Mouse (Mus musculus): ENCODE results near the gene Dnajc7.

Dnajc7 gene

DNA sequence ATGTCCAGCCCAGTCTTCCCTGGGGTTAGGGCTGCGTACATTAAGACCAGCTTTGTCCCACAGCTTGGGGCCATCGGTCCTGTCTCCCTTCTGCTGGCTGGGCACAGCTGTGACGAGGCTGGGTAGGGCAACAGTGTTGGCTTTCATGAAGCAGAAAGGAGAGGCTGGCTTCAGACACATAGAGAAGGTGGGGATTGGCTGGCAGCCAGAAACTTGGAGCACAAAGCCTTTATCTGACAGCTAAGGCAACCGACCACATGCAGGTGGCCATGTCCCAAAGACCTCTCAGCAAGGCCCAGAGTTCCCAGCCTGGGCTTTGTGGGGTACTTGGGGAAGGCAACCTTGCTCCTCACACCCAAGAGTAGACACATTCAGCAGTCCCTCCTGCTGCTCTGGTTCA lies 38.2 kb downstream of the Dnajc7 start:
- no peak overlapping the region for H3K4me3 ChIP-seq (replicated peaks; ENCODE audit: low read length)
- peaks cover 71% of the 10 kb centered on the region for H3K4me1 ChIP-seq (replicated peaks; ENCODE audit: low read depth, low read length)
- H3K27me3 ChIP-seq (ENCODE audit: insufficient read depth, low read length): no peaks in the 10 kb centered on the region
- no peaks in the 10 kb centered on the region for H3K9me3 ChIP-seq (ENCODE audit: low read length)
- no peak for TF ChIP-seq CTCF (conservative IDR thresholded peaks at IDR 0.05; ENCODE audit: low read length)
- H3K36me3 ChIP-seq (ENCODE audit: insufficient read depth, low read length): peaks cover 100% of the 10 kb centered on the region

DNA sequence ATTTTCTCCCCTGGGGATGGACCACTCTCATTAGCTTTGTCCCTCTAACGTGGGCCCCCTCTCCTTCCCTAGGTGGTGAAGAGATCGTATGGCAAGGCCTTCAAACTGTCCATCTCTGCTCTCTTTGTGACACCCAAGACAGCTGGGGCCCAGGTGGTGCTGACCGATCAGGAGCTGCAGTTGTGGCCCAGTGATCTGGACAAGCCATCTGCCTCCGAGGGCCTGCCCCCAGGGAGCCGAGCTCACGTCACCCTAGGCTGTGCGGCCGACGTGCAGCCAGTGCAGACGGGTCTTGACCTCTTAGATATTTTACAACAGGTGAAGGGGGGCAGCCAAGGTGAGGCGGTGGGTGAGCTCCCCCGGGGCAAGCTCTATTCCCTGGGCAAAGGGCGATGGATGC lies 39.7 kb downstream of the Dnajc7 start:
- Histone ChIP-seq H3K9me3 (ENCODE audit: low read length) (no peaks in the 10 kb centered on the region), H3K36me3 (ENCODE audit: insufficient read depth, low read length) (peaks cover 92% of the 10 kb centered on the region), H3K4me1 (replicated peaks; ENCODE audit: low read depth, low read length) (peaks cover 78% of the 10 kb centered on the region), H3K27me3 (ENCODE audit: insufficient read depth, low read length) (0 out of 2 replicates have a peak, but pooled peaks cover 9% of the 10 kb centered on the region), H3K4me3 (replicated peaks; ENCODE audit: low read length) (no peak overlapping the region)
- TF ChIP-seq POU5F1 (IDR thresholded peaks at IDR 0.05; ENCODE audit: borderline replicate concordance, low read length) (no peak), CTCF (conservative IDR thresholded peaks at IDR 0.05; ENCODE audit: low read length) (no peak), NANOG (IDR thresholded peaks at IDR 0.05; ENCODE audit: borderline replicate concordance, low read length) (no peak)

DNA sequence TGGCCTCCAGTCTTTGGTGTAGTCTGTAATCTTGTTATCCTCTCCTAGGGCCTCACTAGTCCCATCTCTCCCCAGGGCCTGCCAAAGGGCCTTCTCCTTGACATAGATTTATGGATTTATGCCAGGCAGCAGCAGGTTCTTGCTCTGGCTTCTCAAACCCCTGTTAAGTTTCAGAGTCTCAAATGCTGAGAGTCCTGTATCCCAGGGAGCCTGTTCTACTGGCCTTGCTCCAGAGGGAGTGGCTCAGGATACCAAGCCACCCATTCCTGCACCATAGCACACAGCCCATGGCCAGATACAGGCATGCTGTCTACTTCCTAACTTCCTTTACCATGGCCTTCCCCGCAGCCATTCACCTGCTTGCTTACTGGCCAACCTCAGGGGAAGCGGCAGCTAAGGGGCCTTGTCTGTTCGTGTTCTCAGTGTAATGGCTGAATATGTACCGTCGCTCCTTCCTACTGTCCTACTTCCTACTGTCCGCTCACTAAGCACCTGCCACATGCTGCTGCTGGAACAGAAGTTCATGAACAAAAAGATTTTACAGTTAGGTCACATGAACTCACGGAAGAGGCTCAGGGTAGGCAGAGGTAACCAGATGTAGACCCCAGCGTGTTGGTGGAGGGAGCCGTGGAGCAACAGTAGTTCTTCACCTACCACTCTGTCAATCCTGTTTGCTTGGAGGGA lies 40.7 kb downstream of the Dnajc7 start:
- peaks cover 81% of the 10 kb centered on the region for H3K36me3 ChIP-seq (ENCODE audit: insufficient read depth, low read length)
- TF ChIP-seq POU5F1 (IDR thresholded peaks at IDR 0.05; ENCODE audit: borderline replicate concordance, low read length) (no peak), CTCF (conservative IDR thresholded peaks at IDR 0.05; ENCODE audit: low read length) (no peak), NANOG (IDR thresholded peaks at IDR 0.05; ENCODE audit: borderline replicate concordance, low read length) (no peak)
- H3K4me1 ChIP-seq (replicated peaks; ENCODE audit: low read depth, low read length): peaks cover 76% of the 10 kb centered on the region
- H3K4me3 ChIP-seq (replicated peaks; ENCODE audit: low read length): no peak overlapping the region
- no peaks in the 10 kb centered on the region for H3K9me3 ChIP-seq (ENCODE audit: low read length)
- H3K27me3 ChIP-seq (ENCODE audit: insufficient read depth, low read length): 0 out of 2 replicates have a peak, but pooled peaks cover 9% of the 10 kb centered on the region

DNA sequence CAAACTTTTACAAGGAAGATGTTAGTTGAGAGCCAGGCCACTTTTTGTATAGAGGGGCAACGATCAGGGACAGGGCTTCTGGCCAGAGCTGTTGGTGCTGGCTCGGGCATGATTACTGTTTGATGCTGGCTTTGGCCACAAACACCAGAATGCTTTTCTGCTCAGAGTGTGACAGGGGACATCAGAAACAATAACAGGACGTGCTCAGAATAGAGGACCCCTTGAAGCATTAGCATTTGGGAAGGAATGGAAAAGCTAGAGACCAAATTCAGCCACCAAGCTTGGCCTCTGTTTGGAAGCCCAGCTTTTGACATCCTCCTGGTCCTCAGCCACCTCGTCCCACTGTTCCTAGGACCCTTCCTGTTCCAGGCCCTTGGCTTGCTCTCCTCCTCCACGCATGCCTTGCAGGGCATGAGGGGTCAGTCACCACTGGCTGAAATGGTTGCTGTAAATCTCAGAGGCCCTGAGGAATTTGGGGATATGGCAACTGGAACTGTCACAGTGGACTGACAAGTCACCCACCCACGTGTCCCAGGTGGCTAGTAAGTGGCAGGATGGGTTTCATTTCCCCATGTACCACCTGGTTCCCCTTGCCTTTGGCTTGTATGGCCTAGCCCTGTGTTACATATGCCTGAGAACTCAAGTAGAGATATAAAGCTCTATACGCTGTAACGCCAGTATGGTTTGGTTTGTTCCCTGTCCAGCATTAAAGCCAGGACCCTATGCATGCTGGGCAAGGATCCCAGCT lies 41.9 kb downstream of the Dnajc7 start:
- H3K4me1 ChIP-seq (replicated peaks; ENCODE audit: low read depth, low read length): peaks cover 67% of the 10 kb centered on the region
- 0 out of 2 replicates have a peak, but pooled peaks cover 9% of the 10 kb centered on the region for H3K27me3 ChIP-seq (ENCODE audit: insufficient read depth, low read length)
- H3K9me3 ChIP-seq (ENCODE audit: low read length): no peaks in the 10 kb centered on the region
- TF ChIP-seq POU5F1 (IDR thresholded peaks at IDR 0.05; ENCODE audit: borderline replicate concordance, low read length): no peak
- H3K4me3 ChIP-seq (replicated peaks; ENCODE audit: low read length): no peak overlapping the region
- H3K36me3 ChIP-seq (ENCODE audit: insufficient read depth, low read length): peaks cover 69% of the 10 kb centered on the region

DNA sequence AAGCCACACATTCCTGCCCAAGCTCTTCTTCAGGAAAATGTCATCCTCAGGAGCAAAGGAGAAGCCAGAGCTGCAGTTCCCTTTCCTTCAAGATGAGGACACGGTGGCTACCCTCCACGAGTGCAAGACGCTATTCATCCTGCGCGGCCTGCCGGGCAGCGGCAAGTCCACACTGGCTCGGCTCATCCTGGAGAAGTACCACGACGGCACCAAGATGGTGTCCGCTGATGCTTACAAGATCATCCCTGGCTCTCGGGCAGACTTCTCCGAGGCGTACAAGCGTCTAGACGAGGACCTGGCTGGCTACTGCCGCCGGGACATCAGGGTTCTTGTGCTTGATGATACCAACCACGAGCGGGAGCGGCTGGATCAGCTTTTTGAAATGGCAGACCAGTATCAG lies 43.7 kb downstream of the Dnajc7 start:
- Histone ChIP-seq H3K4me3 (replicated peaks; ENCODE audit: low read length) (peak overlapping the region; percentile 87), H3K27me3 (ENCODE audit: insufficient read depth, low read length) (0 out of 2 replicates have a peak, but pooled peaks cover 9% of the 10 kb centered on the region), H3K9me3 (ENCODE audit: low read length) (peaks cover 10% of the 10 kb centered on the region), H3K4me1 (replicated peaks; ENCODE audit: low read depth, low read length) (peaks cover 58% of the 10 kb centered on the region), H3K36me3 (ENCODE audit: insufficient read depth, low read length) (peaks cover 52% of the 10 kb centered on the region)
- no peak for TF ChIP-seq CTCF (conservative IDR thresholded peaks at IDR 0.05; ENCODE audit: low read length)
- TF ChIP-seq NANOG (IDR thresholded peaks at IDR 0.05; ENCODE audit: borderline replicate concordance, low read length): no peak
- no peak for TF ChIP-seq POU5F1 (IDR thresholded peaks at IDR 0.05; ENCODE audit: borderline replicate concordance, low read length)

DNA sequence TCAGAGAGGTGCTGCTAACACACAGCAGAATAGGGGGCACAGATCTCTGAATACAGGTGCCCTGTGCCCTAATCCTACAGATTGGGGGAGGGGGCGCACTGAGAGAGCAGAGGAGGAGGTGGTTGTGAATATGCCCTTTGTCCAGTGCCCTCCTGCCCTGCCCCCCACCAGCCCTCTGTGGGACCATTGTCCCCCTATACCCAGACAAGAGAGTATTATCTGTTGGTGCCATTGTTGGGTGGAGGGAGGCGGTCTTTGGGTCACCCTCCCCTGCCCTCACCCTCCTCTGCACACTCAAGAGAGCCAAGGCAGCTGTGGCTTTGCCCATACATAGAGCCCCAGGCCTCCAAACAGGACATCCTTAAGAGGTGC lies 44.5 kb downstream of the Dnajc7 start:
- Histone ChIP-seq H3K4me3 (replicated peaks; ENCODE audit: low read length) (peak overlapping the region; percentile 87), H3K27me3 (ENCODE audit: insufficient read depth, low read length) (0 out of 2 replicates have a peak, but pooled peaks cover 9% of the 10 kb centered on the region), H3K4me1 (replicated peaks; ENCODE audit: low read depth, low read length) (peaks cover 51% of the 10 kb centered on the region), H3K36me3 (ENCODE audit: insufficient read depth, low read length) (peaks cover 49% of the 10 kb centered on the region), H3K9me3 (ENCODE audit: low read length) (peaks cover 18% of the 10 kb centered on the region)
- TF ChIP-seq POU5F1 (IDR thresholded peaks at IDR 0.05; ENCODE audit: borderline replicate concordance, low read length) (no peak), CTCF (conservative IDR thresholded peaks at IDR 0.05; ENCODE audit: low read length) (no peak), NANOG (IDR thresholded peaks at IDR 0.05; ENCODE audit: borderline replicate concordance, low read length) (no peak)

DNA sequence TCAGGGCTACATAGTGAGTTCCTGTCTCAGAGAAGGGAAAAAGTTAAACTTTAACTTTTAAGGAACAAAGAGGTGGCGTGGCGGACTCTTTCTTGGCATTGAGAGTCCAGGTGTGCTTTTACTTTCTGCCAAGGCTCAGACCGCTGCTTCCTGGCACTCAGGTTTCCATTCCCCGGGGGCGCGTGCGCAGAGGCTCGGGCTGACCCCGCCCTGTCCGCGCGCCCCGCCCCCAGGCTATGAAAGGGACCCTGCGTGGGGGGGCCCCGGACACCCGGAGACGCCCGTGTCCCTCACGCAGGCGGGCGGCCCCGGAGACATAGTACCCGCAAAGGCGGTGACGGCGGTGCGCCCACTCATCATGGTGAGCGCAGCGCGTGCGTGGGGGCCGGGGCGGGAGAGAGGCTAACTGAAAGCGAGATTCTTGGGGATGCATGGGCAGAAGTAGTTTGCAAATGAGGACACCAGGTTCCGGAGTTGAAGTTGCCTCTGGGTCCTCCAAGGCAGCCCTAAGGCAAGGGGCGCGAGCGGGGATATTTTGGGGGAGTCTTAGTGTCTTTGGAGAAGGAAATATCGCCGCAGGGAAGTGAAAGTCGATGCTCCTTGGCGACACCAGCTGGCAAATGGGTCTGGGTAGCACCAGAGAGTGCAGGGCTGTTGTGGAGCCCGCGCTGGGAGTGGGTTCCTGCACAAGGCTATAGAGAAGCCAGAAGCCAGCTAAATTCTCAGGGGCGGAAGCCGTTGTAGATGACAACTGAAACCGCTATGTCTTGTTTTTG lies 45.1 kb downstream of the Dnajc7 start, which contains the start of gene Cnp:
TSS of gene Cnp (plus strand) at position 197 of the 776 bp plus-strand sequence.
- TF ChIP-seq POU5F1 (IDR thresholded peaks at IDR 0.05; ENCODE audit: borderline replicate concordance, low read length): no peak
- TF ChIP-seq NANOG (IDR thresholded peaks at IDR 0.05; ENCODE audit: borderline replicate concordance, low read length): no peak
- no peak for TF ChIP-seq CTCF (conservative IDR thresholded peaks at IDR 0.05; ENCODE audit: low read length)
- Histone ChIP-seq H3K36me3 (ENCODE audit: insufficient read depth, low read length) (peaks cover 43% of the 10 kb centered on the region), H3K9me3 (ENCODE audit: low read length) (peaks cover 22% of the 10 kb centered on the region), H3K27me3 (ENCODE audit: insufficient read depth, low read length) (0 out of 2 replicates have a peak, but pooled peaks cover 9% of the 10 kb centered on the region), H3K4me1 (replicated peaks; ENCODE audit: low read depth, low read length) (peaks cover 49% of the 10 kb centered on the region), H3K4me3 (replicated peaks; ENCODE audit: low read length) (peak within 1 kb of the TSS; percentile 87)

DNA sequence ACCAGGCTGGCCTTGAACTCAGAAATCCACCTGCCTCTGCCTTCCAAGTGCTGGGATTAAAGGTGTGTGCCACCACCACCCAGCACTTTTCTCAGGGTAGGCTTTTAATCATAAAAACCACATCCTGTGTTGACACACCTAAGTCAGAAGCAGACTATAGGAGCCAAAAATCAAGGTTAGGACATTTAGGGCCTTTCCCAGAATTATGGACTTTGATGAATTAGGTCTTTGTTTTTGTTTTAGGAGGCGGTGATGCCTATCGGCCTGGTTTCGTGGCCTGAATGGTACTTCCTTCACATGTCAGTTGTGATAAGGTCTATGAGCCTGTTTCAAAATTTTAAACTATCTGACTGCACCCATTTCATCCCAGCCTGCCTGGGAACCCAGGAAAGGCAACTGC lies 45.8 kb downstream of the Dnajc7 start:
- Histone ChIP-seq H3K4me1 (replicated peaks; ENCODE audit: low read depth, low read length) (peaks cover 46% of the 10 kb centered on the region), H3K36me3 (ENCODE audit: insufficient read depth, low read length) (peaks cover 36% of the 10 kb centered on the region), H3K9me3 (ENCODE audit: low read length) (peaks cover 22% of the 10 kb centered on the region), H3K27me3 (ENCODE audit: insufficient read depth, low read length) (0 out of 2 replicates have a peak, but pooled peaks cover 9% of the 10 kb centered on the region), H3K4me3 (replicated peaks; ENCODE audit: low read length) (peak overlapping the region; percentile 87)
- TF ChIP-seq NANOG (IDR thresholded peaks at IDR 0.05; ENCODE audit: borderline replicate concordance, low read length): no peak
- TF ChIP-seq CTCF (conservative IDR thresholded peaks at IDR 0.05; ENCODE audit: low read length): no peak
- TF ChIP-seq POU5F1 (IDR thresholded peaks at IDR 0.05; ENCODE audit: borderline replicate concordance, low read length): no peak

Measured in E14TG2a.4 (cell line).